21 mouse cellular contexts compared by ENCODE assay signal in the genomic region with DNA sequence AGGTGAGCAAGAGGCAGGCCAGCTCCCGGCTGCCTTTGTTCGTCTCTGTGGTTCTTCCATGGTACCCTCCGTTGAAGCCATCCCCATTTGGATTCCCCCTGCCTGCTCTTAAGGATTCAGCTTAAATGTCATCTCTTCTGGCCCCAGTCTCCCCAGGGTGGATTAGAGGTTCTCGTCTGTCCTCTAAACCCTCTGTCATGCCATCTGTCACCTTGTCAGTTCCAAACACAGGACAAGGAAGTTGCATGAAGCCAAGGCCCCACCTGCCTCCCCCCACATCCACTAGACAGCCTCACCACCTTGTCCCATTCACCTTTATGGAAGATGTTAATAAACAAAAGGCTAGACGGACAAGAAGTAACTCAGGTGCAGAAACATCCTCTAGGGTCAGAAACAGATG. TPM values are rescaled to one million over a fixed set of nuclear protein-coding genes. Genes with fewer than 3 reads are reported as not detected.
"Had no signal": no experiment of that assay in that cellular context is flagged by ENCODE, and none has a peak within 500 bp of the region (broad histone marks: within the 10 kb centered on the region; RNA-seq: fewer than 3 reads in every experiment).

No protein-coding gene starts in this region.

- H3K36me3 ChIP-seq: kidney, embryonic 15.5 days; limb, embryonic 13.5 days; midbrain, embryonic 15.5 days; neural tube, embryonic 12.5 days had no signal

- H3K4me3 ChIP-seq: kidney, embryonic 15.5 days; limb, embryonic 13.5 days; midbrain, embryonic 15.5 days; neural tube, embryonic 12.5 days had no signal

- DNase-seq: kidney, postnatal 14 days; layer of hippocampus, adult 9-11 months; layer of hippocampus, postnatal 36 days; lung, adult 2 months; lung, postnatal 36 days had no signal

- H3K27ac ChIP-seq: kidney, embryonic 15.5 days; limb, embryonic 13.5 days; liver, embryonic 14.5 days; midbrain, embryonic 15.5 days; neural tube, embryonic 12.5 days; stomach, postnatal 0 days had no signal

- H3K27me3 ChIP-seq: kidney, embryonic 15.5 days; limb, embryonic 13.5 days; midbrain, embryonic 15.5 days; neural tube, embryonic 12.5 days had no signal

- H3K4me1 ChIP-seq: kidney, embryonic 15.5 days; limb, embryonic 13.5 days had no signal

RNA-seq across cellular contexts. Expression of gene 3110018I06Rik, which starts 5.4 kb away (rescaled TPM):
- total RNA-seq: layer of hippocampus, adult 18-20 months; layer of hippocampus, postnatal 36 days; left cerebral cortex, adult 8-10 months; left cerebral cortex, postnatal 36 days; liver, adult 2 months; megakaryocyte, adult 5-6 weeks; monocyte, adult 5-6 weeks; neutrophil, adult 5-6 weeks had no signal
- polyA plus RNA-seq: kidney, embryonic 15.5 days; limb, embryonic 13.5 days; liver, adult 2 months; liver, embryonic 14.5 days; lung, adult 2 months; lung, postnatal 0 days; midbrain, embryonic 11.5 days; midbrain, embryonic 15.5 days; neural tube, embryonic 12.5 days; stomach, postnatal 0 days; urinary bladder, adult 2 months had no signal
